Comparison of ENCODE assay signal across 8 mouse cellular contexts in the genomic region with DNA sequence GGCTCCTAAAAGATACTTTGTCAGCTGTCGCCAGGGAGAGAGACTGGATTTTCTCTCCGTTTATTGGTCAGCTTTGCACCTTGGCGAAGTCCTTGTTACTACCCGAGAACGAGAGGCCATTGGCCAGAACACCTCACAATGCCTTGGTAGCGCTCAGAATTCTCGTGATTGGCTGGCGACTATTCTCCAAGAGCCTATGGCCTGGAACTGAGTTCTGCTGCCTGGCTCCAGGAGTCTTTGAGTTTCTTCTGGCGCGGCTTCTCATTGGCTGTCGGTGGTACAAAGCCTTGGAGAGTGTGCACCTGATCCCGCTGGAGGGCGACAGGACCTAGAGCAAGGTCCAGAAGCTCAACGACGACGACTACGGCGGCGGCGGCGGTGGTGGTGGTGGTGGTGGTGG. TPM values are rescaled to one million over a fixed set of nuclear protein-coding genes. Genes with fewer than 3 reads are reported as not detected.
DNase-seq lines count a peak whose midpoint lies in the region; ATAC-seq and TF ChIP-seq lines count a peak whose summit lies in the region.

A gene (plus strand): TSS at position 216 of the 400 bp plus-strand sequence.

- ATAC-seq in heart, embryonic 11.5 days (replicated peaks; ENCODE audit: insufficient number of reproducible peaks, low FRiP score, low TSS enrichment): peak; percentile 71
- peak; percentile 88 for ATAC-seq in heart, postnatal 0 days (ENCODE audit: insufficient read depth, low read depth)

- no peaks in the 10 kb centered on the region for H3K9me3 ChIP-seq in heart, embryonic 11.5 days (replicated peaks; ENCODE audit: control insufficient read depth, low read length)
- H3K9me3 ChIP-seq in heart, postnatal 0 days (replicated peaks; ENCODE audit: control insufficient read depth, low read length): no peaks in the 10 kb centered on the region
- no peaks in the 10 kb centered on the region for H3K9me3 ChIP-seq in megakaryocyte, embryonic 14.5 days

- TF ChIP-seq CTCF in heart, postnatal 0 days (IDR thresholded peaks at IDR 0.05; ENCODE audit: low read depth): peak; percentile 43

- no peak for TF ChIP-seq EP300 in heart, postnatal 0 days (IDR thresholded peaks at IDR 0.05; ENCODE audit: low read depth)

- H3K27me3 ChIP-seq in heart, embryonic 11.5 days (ENCODE audit: control insufficient read depth, insufficient read depth, low read length): no peaks in the 10 kb centered on the region
- H3K27me3 ChIP-seq in heart, postnatal 0 days (ENCODE audit: control insufficient read depth, insufficient read depth, low read length): no peaks in the 10 kb centered on the region
- peaks cover 18% of the 10 kb centered on the region for H3K27me3 ChIP-seq in megakaryocyte, embryonic 14.5 days (replicated peaks)

- peak within 1 kb of the TSS; percentile 35 for H3K4me3 ChIP-seq in heart, embryonic 11.5 days (ENCODE audit: low read depth, low read length)
- peak within 1 kb of the TSS; percentile 14; the same call in 1 of the 2 replicates for H3K4me3 ChIP-seq in heart, postnatal 0 days (ENCODE audit: low read depth, low read length)
- peak within 1 kb of the TSS; percentile 76 for H3K4me3 ChIP-seq in megakaryocyte, embryonic 14.5 days (replicated peaks)

- H3K9ac ChIP-seq in heart, embryonic 11.5 days (ENCODE audit: low read depth, low read length): peak within 1 kb of the TSS; percentile 56; the same call in 1 of the 2 replicates
- H3K9ac ChIP-seq in heart, postnatal 0 days (replicated peaks; ENCODE audit: low read depth, low read length): no peak within 1 kb of the TSS

- no peak for DNase-seq in heart, adult 8-10 months (ENCODE audit: low spot score)
- peak; percentile 69 to 73 for DNase-seq in cerebellum, postnatal 36 days
- peak; percentile 76 for DNase-seq in heart, postnatal 0 days (ENCODE audit: low spot score)
- peak; percentile 51 to 64 for DNase-seq in kidney, postnatal 36 days
- DNase-seq in testis, postnatal 14 days (ENCODE audit: low spot score): peak; percentile 88
- no peak for DNase-seq in urinary bladder, postnatal 4 days (ENCODE audit: low spot score in 2 of 2)

- H3K27ac ChIP-seq in heart, embryonic 11.5 days (ENCODE audit: low read depth, low read length): no peak within 1 kb of the TSS
- no peak within 1 kb of the TSS for H3K27ac ChIP-seq in heart, postnatal 0 days (ENCODE audit: low read depth)

- 9% methylated on average over 21 of the region's 21 CpGs for WGBS in heart, embryonic 11.5 days (ENCODE audit: insufficient replicate concordance)
- WGBS in heart, postnatal 0 days: 13% methylated on average over 21 of the region's 21 CpGs

- H3K4me2 ChIP-seq in heart, embryonic 11.5 days: peak within 1 kb of the TSS; percentile 57
- H3K4me2 ChIP-seq in heart, postnatal 0 days (ENCODE audit: low read depth, low read length): peak within 1 kb of the TSS; percentile 48

- no peaks in the 10 kb centered on the region for H3K36me3 ChIP-seq in heart, embryonic 11.5 days (ENCODE audit: control insufficient read depth, insufficient read depth, low read length)
- H3K36me3 ChIP-seq in heart, postnatal 0 days (replicated peaks; ENCODE audit: control insufficient read depth, insufficient read depth, low read length): no peaks in the 10 kb centered on the region
- no peaks in the 10 kb centered on the region for H3K36me3 ChIP-seq in megakaryocyte, embryonic 14.5 days (replicated peaks; ENCODE audit: low read length)

- H3K4me1 ChIP-seq in heart, embryonic 11.5 days (ENCODE audit: control insufficient read depth, insufficient read depth, low read length): peaks cover 14% of the 10 kb centered on the region; the same call in 1 of the 2 replicates
- H3K4me1 ChIP-seq in heart, postnatal 0 days (ENCODE audit: control insufficient read depth, insufficient read depth): no peaks in the 10 kb centered on the region; the same call in 1 of the 2 replicates
- peaks cover 30% of the 10 kb centered on the region for H3K4me1 ChIP-seq in megakaryocyte, embryonic 14.5 days

RNA-seq across cellular contexts. Expression of the gene that starts here (rescaled TPM):
- polyA plus RNA-seq in heart, embryonic 11.5 days (2014; fragmentation: Nextera tagmentation; extraction: Ambion mirVana): 8.8 and 14.1 TPM in 2 replicates
- 1 to 10 TPM in 1 of 4 experiments, under 1 TPM in 3; 0.53 to 1.4 (median 0.67) TPM for total RNA-seq in heart, adult 8-10 months (2022)
- 1.5 and 9.1 TPM in 2 replicates for total RNA-seq in heart, postnatal 0 days (2014; rRNA removed; ENCODE audit: low replicate concordance)
- 1.9 and 2.1 TPM in 2 replicates for polyA plus RNA-seq in heart, postnatal 0 days (2015; fragmentation: Nextera tagmentation; extraction: Ambion mirVana)
- 1.4 and 9.7 TPM in 2 replicates for polyA plus RNA-seq in megakaryocyte, embryonic 14.5 days (2012; ENCODE audit: insufficient read depth, low replicate concordance)

Comparison
In these comparisons a context has a peak if more than half of its experiments do, and no peak if none do; other contexts are left out.
1. DNase-seq: peak in cerebellum, postnatal 36 days (2 of 2), heart, postnatal 0 days (single experiment), kidney, postnatal 36 days (2 of 2) and testis, postnatal 14 days (single experiment); none in heart, adult 8-10 months (single experiment) and urinary bladder, postnatal 4 days (0 of 2).
2. H3K4me3 ChIP-seq: peak in every context shown above with its lines; median percentile 76 in megakaryocyte, embryonic 14.5 days; 35 in heart, embryonic 11.5 days; 14 in heart, postnatal 0 days.